Mouse (Mus musculus) spleen, adult 2 months (tissue): ENCODE data around the gene Gdf11.

Source experiments
- CTCF ChIP-seq: fragments of 200-500 bp; IDR thresholded peaks from 2 replicates; pipeline ENCODE4 v1.5.1; 2011; ENCODE audit warnings: mild to moderate bottlenecking, inconsistent platforms; ENCODE audit not compliant: insufficient read depth, insufficient read length, insufficient replicate concordance; ENCODE audit errors: extremely low read depth
- POLR2A ChIP-seq: fragments of 200-500 bp; IDR thresholded peaks from 2 replicates; pipeline ENCODE4 v1.6.1; 2011; ENCODE audit warnings: low read depth, low read length, inconsistent platforms

DNA sequence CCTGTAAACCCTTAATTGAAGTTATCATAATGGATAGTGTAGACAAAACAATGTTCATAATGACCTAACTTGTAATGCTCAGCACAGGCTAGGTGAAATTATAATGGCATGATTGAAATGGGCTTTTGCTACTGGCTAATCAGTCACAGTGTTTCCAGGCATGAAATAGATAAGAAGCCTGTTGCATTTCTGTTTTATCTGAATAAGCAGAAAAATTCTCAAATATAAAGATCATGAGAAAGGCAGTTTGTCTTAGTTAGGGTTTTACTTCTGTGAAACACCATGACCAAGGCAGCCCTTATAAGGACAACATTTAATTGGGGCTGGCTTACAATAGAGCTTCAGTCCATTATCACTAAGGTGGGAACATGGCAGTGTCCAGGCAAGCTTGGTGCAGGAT lies 50.9 kb downstream of the Gdf11 start:
- TF ChIP-seq CTCF (no peak), POLR2A (no peak)
